Mouse (Mus musculus) limb, embryonic 15.5 days (tissue): ENCODE measurements around the gene Il11. TPM values are rescaled to one million over a fixed set of nuclear protein-coding genes. Genes with fewer than 3 reads are reported as not detected.
A peak's percentile ranks its signal among the peaks of the same experiment; 100 is the strongest.

Experiments used
- ATAC-seq: fragments of 200-750 bp; cut with Nextera tagmentation; 2 replicates; pipeline ENCODE4 v1.8.0; 2017; ENCODE audit warnings: low read depth, moderate TSS enrichment; ENCODE audit not compliant: insufficient number of reproducible peaks, low FRiP score, low TSS enrichment
- H3K27ac ChIP-seq: fragments of 300-500 bp; sonication (generic); 2 replicates; pipeline ENCODE4 v1.5.1; 2015; ENCODE audit warnings: moderate library complexity, mild to moderate bottlenecking, inconsistent platforms
- H3K27me3 ChIP-seq: fragments of 300-500 bp; sonication (generic); 2 replicates; pipeline ENCODE4 v1.6.1; 2015; ENCODE audit warnings: inconsistent platforms
- H3K36me3 ChIP-seq: fragments of 300-500 bp; sonication (generic); 2 replicates; pipeline ENCODE4 v1.6.1; 2015; ENCODE audit warnings: inconsistent platforms
- H3K4me1 ChIP-seq: fragments of 300-500 bp; sonication (generic); 2 replicates; pipeline ENCODE4 v1.6.1; 2015; ENCODE audit warnings: inconsistent platforms
- H3K4me2 ChIP-seq: fragments of 300-500 bp; sonication (generic); 2 replicates; pipeline ENCODE4 v1.6.1; 2015; ENCODE audit warnings: mild to moderate bottlenecking, inconsistent platforms
- H3K4me3 ChIP-seq: fragments of 300-500 bp; sonication (generic); 2 replicates; pipeline ENCODE4 v1.5.1; 2015; ENCODE audit warnings: mild to moderate bottlenecking, inconsistent platforms
- H3K9ac ChIP-seq: fragments of 300-500 bp; sonication (generic); 2 replicates; pipeline ENCODE4 v1.6.1; 2015; ENCODE audit warnings: inconsistent platforms
- H3K9me3 ChIP-seq: fragments of 300-500 bp; sonication (generic); 2 replicates; pipeline ENCODE4 v1.6.1; 2016; ENCODE audit warnings: inconsistent platforms
- WGBS: fragments of 180-500 bp; shearing (Covaris S2); methylation state at CpG from one replicate; pipeline ENCODE4 v1.1.7; 2015; 5-methylcytosine and 5-hydroxymethylcytosine counted together
- polyA plus RNA-seq: library from polyadenylated mRNA; unstranded; fragments of >200 nt; fragmentation: Nextera tagmentation; extraction: Ambion mirVana; gene quantifications from 2 replicates; pipeline ENCODE4 v1.2.1, GENCODE M21; 2015

The Il11 gene
- polyA plus RNA-seq, 1 experiment from 2014 or later, result 0.49 TPM

DNA sequence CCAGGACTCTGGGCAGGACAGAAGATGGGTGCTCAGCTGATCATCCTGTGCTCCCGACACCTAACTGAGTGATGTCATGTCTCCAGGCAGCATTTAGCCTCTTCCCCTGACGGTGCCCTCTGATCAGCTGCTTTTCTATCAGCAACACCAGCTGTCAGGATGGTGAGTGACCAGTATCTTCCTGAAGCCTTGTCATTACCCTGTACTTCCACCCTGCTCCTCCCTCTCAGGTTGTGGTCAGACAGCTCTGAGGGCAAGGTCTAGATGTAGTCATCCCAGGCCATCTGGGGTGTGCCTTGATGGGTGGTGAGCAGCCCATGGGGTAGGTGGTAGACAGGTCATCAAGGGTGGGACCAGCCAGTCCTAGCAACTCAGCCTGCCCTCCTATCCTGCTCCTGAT is 33.5 kb downstream of the Il11 start:
- H3K36me3 ChIP-seq, result peaks cover 21% of the 10 kb centered on the region
- 87% methylated on average over 2 of the region's 2 CpGs for WGBS
- H3K27ac ChIP-seq, result no peak overlapping the region
- no peak overlapping the region for H3K9ac ChIP-seq
- H3K27me3 ChIP-seq, result no peaks in the 10 kb centered on the region
- H3K9me3 ChIP-seq, result no peaks in the 10 kb centered on the region
- no peak overlapping the region for H3K4me2 ChIP-seq
- no peak overlapping the region for H3K4me3 ChIP-seq
- peaks cover 19% of the 10 kb centered on the region for H3K4me1 ChIP-seq
- no peak for ATAC-seq

DNA sequence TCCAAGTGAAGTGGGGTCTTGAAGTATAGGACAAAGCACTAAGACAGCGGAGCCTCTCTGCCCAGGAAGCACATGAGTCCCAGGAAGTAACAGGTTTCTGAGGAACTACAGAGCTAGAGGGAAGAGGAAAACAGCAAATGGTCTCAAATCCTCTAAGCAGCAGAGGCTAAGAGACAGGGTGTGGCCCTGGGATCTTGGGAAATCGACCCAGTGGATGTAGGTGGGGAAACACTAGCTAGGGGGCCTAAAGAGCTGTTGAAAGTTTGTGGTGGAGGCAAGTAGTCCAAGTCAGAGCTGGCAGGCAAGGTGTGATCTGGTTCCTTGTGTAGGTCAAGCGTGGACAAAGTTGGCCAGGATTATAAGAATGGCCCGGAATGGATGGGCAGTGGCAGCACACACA is 34.3 kb downstream of the Il11 start:
- H3K4me3 ChIP-seq, result no peak overlapping the region
- no peak for ATAC-seq
- H3K9me3 ChIP-seq, result no peaks in the 10 kb centered on the region
- H3K4me2 ChIP-seq, result no peak overlapping the region
- H3K36me3 ChIP-seq, result peaks cover 30% of the 10 kb centered on the region
- H3K4me1 ChIP-seq, result peaks cover 18% of the 10 kb centered on the region
- no peak overlapping the region for H3K9ac ChIP-seq
- no peak overlapping the region for H3K27ac ChIP-seq
- H3K27me3 ChIP-seq, result no peaks in the 10 kb centered on the region
- WGBS, result 68% methylated on average over 4 of the region's 4 CpGs

DNA sequence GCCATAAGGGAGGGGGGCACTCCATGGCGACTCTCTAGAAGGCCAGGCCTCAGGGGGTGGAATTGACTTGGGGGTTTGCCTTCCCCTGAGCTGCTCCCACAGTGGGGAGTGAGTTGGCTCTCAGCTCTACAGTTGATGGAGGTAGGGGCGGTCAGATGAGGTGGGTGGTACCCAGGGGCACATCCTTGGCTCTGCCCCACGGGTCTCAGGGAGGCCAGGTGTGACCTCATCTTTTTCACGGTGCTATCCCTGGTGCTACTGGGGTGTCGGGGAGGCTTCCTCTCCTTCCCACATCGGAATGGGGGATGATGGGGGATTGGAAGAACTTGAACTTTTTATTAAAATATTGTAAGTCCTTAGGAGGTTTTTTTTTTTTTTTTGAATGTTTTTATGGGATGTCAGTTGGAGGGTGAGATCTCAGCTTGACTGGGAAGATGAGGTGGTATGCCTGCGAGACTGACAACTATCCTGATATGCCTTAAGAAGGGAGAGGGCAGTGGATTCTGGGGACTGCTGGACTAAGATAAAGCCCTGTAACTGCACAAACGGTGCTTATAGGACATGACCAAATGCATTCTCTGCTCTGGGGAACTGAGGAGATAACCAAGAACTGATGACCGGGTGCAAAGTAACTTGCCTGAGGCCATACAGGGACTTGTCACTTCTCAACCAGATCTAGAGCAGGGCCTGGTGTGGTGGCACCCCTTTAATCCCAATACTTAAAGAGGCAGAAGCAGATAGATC is 35.3 kb downstream of the Il11 start:
- H3K4me2 ChIP-seq, result no peak overlapping the region
- H3K9me3 ChIP-seq, result no peaks in the 10 kb centered on the region
- ATAC-seq, result no peak
- no peak overlapping the region for H3K4me3 ChIP-seq
- H3K9ac ChIP-seq, result no peak overlapping the region
- H3K27ac ChIP-seq, result no peak overlapping the region
- 69% methylated on average over 9 of the region's 9 CpGs for WGBS
- H3K4me1 ChIP-seq, result peaks cover 14% of the 10 kb centered on the region
- H3K36me3 ChIP-seq, result peaks cover 38% of the 10 kb centered on the region
- no peaks in the 10 kb centered on the region for H3K27me3 ChIP-seq

DNA sequence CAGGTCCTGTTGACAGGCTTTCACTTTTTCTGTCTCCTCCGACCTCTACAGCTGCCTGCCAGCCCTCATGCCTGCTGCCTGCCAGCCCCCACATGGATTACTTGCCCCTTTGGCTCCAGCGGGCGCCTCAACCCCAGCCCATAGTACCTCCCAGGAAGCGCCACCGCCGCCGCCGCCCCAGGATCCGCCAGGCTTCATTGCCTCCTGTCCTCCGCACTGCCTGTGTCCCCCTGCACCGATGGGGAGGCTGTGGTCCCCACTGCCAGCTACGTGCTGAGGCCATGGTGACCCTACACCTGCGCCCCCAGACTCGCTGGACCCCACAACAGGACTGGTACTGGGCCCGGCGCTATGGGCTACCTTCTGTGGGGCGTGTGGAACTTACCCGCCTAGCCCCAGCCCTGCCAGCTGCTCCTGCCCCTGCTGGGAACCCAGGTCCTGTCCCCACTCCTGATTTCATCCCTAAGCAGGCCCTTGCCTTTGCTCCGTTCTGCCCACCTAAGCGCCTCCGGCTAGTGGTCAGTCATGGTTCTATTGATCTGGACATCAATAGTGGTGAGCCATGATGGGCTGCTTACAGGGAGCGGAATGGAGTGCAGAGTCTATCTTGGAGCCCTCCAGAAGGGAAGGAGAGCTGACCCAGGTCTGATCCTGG is 36.2 kb downstream of the Il11 start:
- Histone ChIP-seq H3K4me2 (no peak overlapping the region), H3K27me3 (no peaks in the 10 kb centered on the region), H3K27ac (no peak overlapping the region), H3K9me3 (no peaks in the 10 kb centered on the region), H3K4me1 (peaks cover 13% of the 10 kb centered on the region), H3K36me3 (peaks cover 42% of the 10 kb centered on the region), H3K9ac (no peak overlapping the region), H3K4me3 (no peak overlapping the region)
- WGBS, result 87% methylated on average over 22 of the region's 22 CpGs
- no peak; the same call in 1 of the 2 replicates for ATAC-seq

DNA sequence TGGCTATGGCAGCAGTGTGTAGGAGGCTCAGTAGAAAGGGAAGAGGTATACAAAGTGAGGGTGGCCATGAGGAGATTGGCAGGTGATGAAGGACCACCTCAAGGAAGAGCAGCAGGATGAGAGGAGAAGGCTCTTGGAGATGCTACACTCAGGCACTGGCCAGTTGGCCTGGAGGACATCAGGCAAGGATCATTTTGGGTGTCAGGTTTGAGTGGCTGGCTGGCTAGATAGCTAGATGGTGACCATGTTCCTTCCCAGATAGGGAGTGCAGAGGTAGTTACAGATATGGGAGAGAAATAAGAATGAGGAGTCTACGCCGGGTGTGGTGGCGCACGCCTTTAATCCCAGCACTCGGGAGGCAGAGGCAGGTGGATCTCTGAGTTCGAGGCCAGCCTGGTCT is 37.8 kb downstream of the Il11 start:
- Histone ChIP-seq H3K27me3 (no peaks in the 10 kb centered on the region), H3K36me3 (peaks cover 42% of the 10 kb centered on the region), H3K4me3 (no peak overlapping the region), H3K9me3 (no peaks in the 10 kb centered on the region), H3K4me1 (peaks cover 22% of the 10 kb centered on the region), H3K4me2 (no peak overlapping the region), H3K27ac (no peak overlapping the region), H3K9ac (no peak overlapping the region)
- ATAC-seq, result no peak
- WGBS, result 96% methylated on average over 6 of the region's 6 CpGs

DNA sequence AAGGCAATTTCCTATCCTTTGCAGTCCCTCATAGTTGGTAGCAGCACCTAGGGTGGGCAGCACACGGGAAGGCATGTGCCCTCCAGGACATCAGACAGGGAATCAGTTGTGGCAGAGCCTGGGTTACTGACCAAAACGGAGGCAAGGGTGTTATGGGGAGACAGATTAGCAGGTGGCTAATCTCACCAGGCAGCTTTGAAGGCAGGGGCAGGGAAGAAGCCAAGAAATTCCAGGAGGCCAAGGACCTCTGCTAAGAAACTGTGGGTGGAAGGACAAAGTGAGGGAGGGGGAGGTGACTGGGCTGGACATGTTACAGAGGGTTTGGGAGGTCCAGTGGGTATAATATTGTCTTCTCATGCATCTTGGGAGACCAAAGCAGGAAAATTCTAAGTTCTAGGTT is 39.3 kb downstream of the Il11 start:
- Histone ChIP-seq H3K36me3 (peaks cover 42% of the 10 kb centered on the region), H3K9ac (no peak overlapping the region), H3K27me3 (no peaks in the 10 kb centered on the region), H3K27ac (no peak overlapping the region), H3K4me1 (peaks cover 28% of the 10 kb centered on the region), H3K4me3 (no peak overlapping the region), H3K4me2 (no peak overlapping the region), H3K9me3 (no peaks in the 10 kb centered on the region)
- WGBS, result 71% methylated on average over 2 of the region's 2 CpGs
- no peak for ATAC-seq

DNA sequence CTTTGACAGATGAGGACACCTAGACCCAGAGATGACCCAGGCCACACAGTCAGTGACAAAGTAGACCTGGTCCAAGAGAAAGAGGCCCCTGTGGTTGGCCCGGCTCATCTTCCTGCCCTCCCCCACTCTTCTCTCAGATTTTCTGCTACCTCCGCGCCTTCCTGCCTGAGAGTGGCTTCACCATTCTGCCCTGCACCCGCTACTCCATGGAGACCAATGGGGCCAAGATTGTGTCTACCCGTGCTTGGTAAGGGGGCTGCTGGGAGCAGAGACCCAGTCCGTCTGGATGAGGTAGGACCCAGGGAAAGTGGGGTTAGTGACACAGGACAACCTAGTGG is 40.2 kb downstream of the Il11 start:
- H3K27ac ChIP-seq, result no peak overlapping the region
- no peak overlapping the region for H3K9ac ChIP-seq
- WGBS, result 87% methylated on average over 6 of the region's 6 CpGs
- no peak overlapping the region for H3K4me3 ChIP-seq
- no peak for ATAC-seq
- peaks cover 42% of the 10 kb centered on the region for H3K36me3 ChIP-seq
- no peaks in the 10 kb centered on the region for H3K9me3 ChIP-seq
- H3K4me1 ChIP-seq, result peaks cover 28% of the 10 kb centered on the region
- no peaks in the 10 kb centered on the region for H3K27me3 ChIP-seq
- no peak overlapping the region for H3K4me2 ChIP-seq

DNA sequence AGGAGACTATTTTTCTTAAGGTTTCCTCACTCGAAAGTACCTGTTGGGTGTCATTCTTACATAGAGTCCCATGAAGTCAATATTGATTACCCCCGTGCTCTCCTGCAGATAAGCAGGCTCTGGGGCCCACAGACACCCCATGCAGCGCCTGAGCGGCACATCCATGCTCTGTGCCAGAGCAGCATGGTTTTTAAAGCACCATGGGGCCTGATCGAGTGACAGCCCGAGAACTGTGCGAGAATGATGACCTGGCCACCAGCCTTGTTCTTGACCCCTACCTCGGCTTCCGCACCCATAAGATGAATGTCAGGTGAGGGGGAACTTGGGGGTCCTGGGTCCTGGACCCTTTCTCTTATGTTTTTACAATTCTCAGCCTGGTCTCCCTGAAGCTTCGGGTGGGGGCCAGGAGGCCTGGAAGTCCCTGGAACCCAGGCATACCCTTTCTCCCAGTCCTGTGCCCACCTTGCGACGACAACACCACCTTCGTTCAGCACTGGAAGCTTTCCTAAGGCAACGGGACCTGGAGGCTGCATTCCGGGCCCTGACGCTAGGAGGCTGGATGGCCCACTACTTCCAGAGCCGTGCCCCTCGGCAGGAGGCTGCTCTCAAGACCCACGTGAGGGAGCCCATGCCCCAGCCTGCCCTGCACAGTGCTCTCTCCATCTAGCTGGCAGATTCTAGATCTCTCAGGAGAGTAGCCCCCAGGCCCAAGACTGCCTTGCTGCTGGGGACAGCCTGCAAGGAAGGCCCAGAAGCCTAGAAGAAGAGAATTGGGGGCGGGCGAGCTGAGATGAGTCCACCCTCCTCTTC is 40.8 kb downstream of the Il11 start:
- no peaks in the 10 kb centered on the region for H3K9me3 ChIP-seq
- peak overlapping the region; percentile 76; the same call in 1 of the 2 replicates for H3K4me3 ChIP-seq
- H3K4me2 ChIP-seq, result peak overlapping the region; percentile 76; the same call in 1 of the 2 replicates
- no peak for ATAC-seq
- WGBS, result 80% methylated on average over 21 of the region's 21 CpGs
- peaks cover 28% of the 10 kb centered on the region for H3K4me1 ChIP-seq
- H3K27me3 ChIP-seq, result no peaks in the 10 kb centered on the region
- peaks cover 41% of the 10 kb centered on the region for H3K36me3 ChIP-seq
- no peak overlapping the region; the same call in 1 of the 2 replicates for H3K27ac ChIP-seq
- H3K9ac ChIP-seq, result peak overlapping the region; percentile 88; the same call in 1 of the 2 replicates

DNA sequence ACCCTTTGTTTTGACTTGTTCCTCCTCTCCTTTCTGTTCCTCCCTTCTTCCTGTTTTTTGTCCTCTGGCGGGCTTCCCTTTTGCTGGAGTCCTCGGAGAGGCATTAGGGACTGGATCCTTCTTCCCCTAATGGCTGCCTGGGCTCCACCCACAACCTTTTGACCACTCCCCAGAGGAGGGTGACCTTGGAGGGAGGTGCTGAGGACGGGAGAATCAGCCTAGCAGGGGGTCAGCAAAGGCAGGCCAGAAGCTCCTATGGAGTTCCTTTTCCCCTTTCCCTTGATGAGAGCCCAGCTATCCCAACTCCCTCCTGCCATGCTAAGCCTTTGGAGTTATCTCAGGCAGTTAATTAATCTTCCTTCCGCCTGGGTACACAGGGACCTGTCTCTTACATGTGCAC is 41.5 kb downstream of the Il11 start:
- ATAC-seq, result no peak
- no peaks in the 10 kb centered on the region for H3K9me3 ChIP-seq
- H3K27me3 ChIP-seq, result no peaks in the 10 kb centered on the region
- peak overlapping the region; percentile 76 for H3K4me3 ChIP-seq
- H3K4me2 ChIP-seq, result peak overlapping the region; percentile 76
- H3K36me3 ChIP-seq, result peaks cover 33% of the 10 kb centered on the region
- peak overlapping the region; percentile 88 for H3K9ac ChIP-seq
- peak overlapping the region; percentile 93 for H3K27ac ChIP-seq
- peaks cover 28% of the 10 kb centered on the region for H3K4me1 ChIP-seq
- 8% methylated on average over 4 of the region's 4 CpGs for WGBS

DNA sequence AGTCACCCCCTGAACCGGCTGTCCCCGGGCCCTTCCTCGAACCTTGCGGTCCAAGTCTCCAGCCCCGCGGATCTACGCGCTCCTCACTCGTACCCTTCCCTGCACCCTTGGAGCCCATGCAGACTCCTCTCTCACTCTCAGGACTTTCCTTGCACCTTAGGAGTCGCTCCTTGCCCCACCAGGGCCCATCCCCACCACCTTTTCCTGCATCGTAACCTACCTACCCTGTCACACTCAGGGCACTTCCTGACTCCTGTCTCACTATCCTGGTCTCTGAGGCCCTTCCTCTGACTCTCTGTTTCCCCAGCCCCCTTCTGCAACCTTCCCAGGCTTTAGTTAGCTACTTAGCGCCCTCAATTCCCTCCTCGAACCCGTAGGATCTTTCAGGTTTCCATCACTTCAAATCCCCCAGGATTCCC is 42.3 kb downstream of the Il11 start:
- no peaks in the 10 kb centered on the region for H3K9me3 ChIP-seq
- H3K36me3 ChIP-seq, result peaks cover 25% of the 10 kb centered on the region
- peak overlapping the region; percentile 88 for H3K9ac ChIP-seq
- peaks cover 28% of the 10 kb centered on the region for H3K4me1 ChIP-seq
- ATAC-seq, result no peak; the same call in 1 of the 2 replicates
- no peaks in the 10 kb centered on the region for H3K27me3 ChIP-seq
- peak overlapping the region; percentile 76 for H3K4me3 ChIP-seq
- peak overlapping the region; percentile 76 for H3K4me2 ChIP-seq
- peak overlapping the region; percentile 93 for H3K27ac ChIP-seq
- under 1% methylated on average over 14 of the region's 14 CpGs for WGBS

DNA sequence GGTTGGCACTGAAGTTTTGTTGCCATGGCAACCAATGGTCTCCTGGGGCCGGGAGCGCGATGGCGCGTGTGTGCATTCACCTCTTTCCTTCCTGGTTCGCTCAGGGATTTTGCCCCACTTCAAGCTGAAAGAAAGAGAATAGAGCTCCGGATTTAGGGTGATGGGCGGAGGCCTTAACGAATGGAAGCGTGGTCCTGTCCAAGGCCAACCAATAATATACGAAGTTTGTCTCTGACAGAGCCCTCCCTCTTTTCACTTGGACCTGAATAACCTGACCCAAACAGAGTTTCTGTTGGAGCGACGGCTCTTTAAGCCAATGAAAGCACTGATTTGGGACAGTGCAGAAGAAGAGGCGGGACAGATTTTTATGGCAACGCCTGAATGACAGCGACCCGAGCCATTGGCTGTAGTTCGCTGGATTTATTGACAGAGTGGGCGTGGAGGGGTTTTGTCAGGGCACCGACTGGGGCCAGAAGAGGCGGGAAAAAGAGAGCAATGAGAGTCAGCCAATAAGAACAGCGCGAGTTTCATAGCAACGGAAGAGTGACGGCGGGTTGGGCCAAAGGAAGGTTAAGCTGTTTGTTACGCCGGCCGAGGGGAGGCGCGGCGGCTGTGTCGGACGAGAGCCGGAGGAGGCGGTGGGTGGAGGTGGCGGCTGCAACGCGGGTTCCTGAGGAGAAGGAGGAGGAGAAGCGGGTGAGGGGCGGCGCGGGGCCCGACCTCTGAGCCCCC is 42.9 kb downstream of the Il11 start, which contains the start of gene Kmt5c:
Gene Kmt5c (plus strand): TSS at position 572 of the 732 bp plus-strand sequence.
- H3K36me3 ChIP-seq, result peaks cover 25% of the 10 kb centered on the region
- H3K9ac ChIP-seq, result peak within 1 kb of the TSS; percentile 88
- ATAC-seq, result peak; percentile 99
- under 1% methylated on average over 40 of the region's 44 CpGs for whole genome bisulfite sequencing
- peak within 1 kb of the TSS; percentile 93 for H3K27ac ChIP-seq
- peak within 1 kb of the TSS; percentile 76 for H3K4me3 ChIP-seq
- H3K4me2 ChIP-seq, result peak within 1 kb of the TSS; percentile 76
- no peaks in the 10 kb centered on the region for H3K27me3 ChIP-seq
- peaks cover 28% of the 10 kb centered on the region for H3K4me1 ChIP-seq
- H3K9me3 ChIP-seq, result no peaks in the 10 kb centered on the region
